Mouse (Mus musculus) hematopoietic stem cell, adult 5-6 weeks (primary cell): ENCODE measurements around the gene Ckb. TPM values are rescaled to one million over a fixed set of nuclear protein-coding genes. Genes with fewer than 3 reads are reported as not detected.
A peak's percentile ranks its signal among the peaks of the same experiment; 100 is the strongest.
"Not testable (repeated sequence)": the region's sequence is repeated elsewhere in the genome, so short reads cannot be mapped to it uniquely, and the experiment has no call there.

ENCODE experiments used
- ATAC-seq, 2 experiments: fragments of 125-278 bp in 1 of 2; replicated peaks in 1 of 2; 2 replicates each; pipeline ENCODE4 v1.8.0; 2016 to 2017; ENCODE audit warnings: inconsistent platforms in 2 of 2, mild to moderate bottlenecking in 2 of 2, moderate number of reproducible peaks in 2 of 2, low read depth in 1 of 2, moderate TSS enrichment in 1 of 2; ENCODE audit not compliant: low FRiP score in 2 of 2, poor library complexity in 2 of 2, severe bottlenecking in 2 of 2, insufficient read depth in 1 of 2, low TSS enrichment in 1 of 2
- total RNA-seq: library from RNA; stranded (forward); fragments of 172-1452, 232-1000 nt; gene quantifications from 2 replicates; pipeline ENCODE4 v1.2.3, GENCODE M21; 2017

The Ckb gene
- total RNA-seq, 1 experiment from 2014 or later, result 8.1 TPM

GRCm38 (mm10) chr12:111675797-111676580 lies 3.9 kb upstream of the Ckb start:
- ATAC-seq, result no peak

- ATAC-seq, result peak in 1 of 2 experiments; percentile 30; a peak in 1 of 4 replicates
These were observed 2.8 kb upstream of the Ckb start for GRCm38 (mm10) chr12:111674850-111675486.

- no peak for ATAC-seq
These were observed 443 bp upstream of the Ckb start for GRCm38 (mm10) chr12:111672581-111672980.

GRCm38 (mm10) chr12:111671431-111671902 lies 671 bp downstream of the Ckb start:
- no peak for ATAC-seq

GRCm38 (mm10) chr12:111670976-111671375 lies 1.2 kb downstream of the Ckb start:
- no peak for ATAC-seq

- ATAC-seq, result peak in 1 of 2 experiments; percentile 14; a peak in 1 of 4 replicates
These were observed 1.7 kb downstream of the Ckb start for GRCm38 (mm10) chr12:111670371-111670971.

- no peak for ATAC-seq
These were observed 2.2 kb downstream of the Ckb start for GRCm38 (mm10) chr12:111669961-111670360.

- ATAC-seq, result no peak
These were observed 2.9 kb downstream of the Ckb start for GRCm38 (mm10) chr12:111669000-111669788.

- ATAC-seq, result peak; percentile 78 to 82
These were observed 3.7 kb downstream of the Ckb start for GRCm38 (mm10) chr12:111668457-111668912.

- ATAC-seq, result no peak
These were observed 4.7 kb downstream of the Ckb start for GRCm38 (mm10) chr12:111667421-111667820.

- ATAC-seq, result no peak
These were observed 5.8 kb downstream of the Ckb start for GRCm38 (mm10) chr12:111666380-111666779.

GRCm38 (mm10) chr12:111665041-111665880 lies 6.9 kb downstream of the Ckb start:
- no peak for ATAC-seq

- no peak for ATAC-seq
These were observed 7.9 kb downstream of the Ckb start for GRCm38 (mm10) chr12:111664144-111664634.

- no peak for ATAC-seq
These were observed 8.7 kb downstream of the Ckb start for GRCm38 (mm10) chr12:111663228-111664143.

- not testable (repeated sequence) for ATAC-seq
These were observed 10.6 kb downstream of the Ckb start for GRCm38 (mm10) chr12:111661554-111661953.
